Mouse (Mus musculus) B cell, adult 2 months (primary cell): ENCODE results near the gene Olfr983.

ENCODE experiments used
- DNase-seq, 2 experiments: peaks; one replicate each; pipeline ENCODE4 v3.0.0; 2022

The Olfr983 gene

GRCm38 (mm10) chr9:40093495-40093894 lies at the start of gene Olfr983:
Olfr983 (minus strand) TSS chr9:40093595.
- DNase-seq = no peak

- no peak for DNase-seq
Observed at GRCm38 (mm10) chr9:40141544-40141943, 48.1 kb upstream of the Olfr983 start.

GRCm38 (mm10) chr9:40139484-40139883 lies 46.1 kb upstream of the Olfr983 start:
- no peak for DNase-seq

GRCm38 (mm10) chr9:40136987-40137688 lies 43.7 kb upstream of the Olfr983 start:
- no peak for DNase-seq

- no peak for DNase-seq
Observed at GRCm38 (mm10) chr9:40130556-40130955, 37.2 kb upstream of the Olfr983 start.

GRCm38 (mm10) chr9:40130084-40130483 lies 36.7 kb upstream of the Olfr983 start, which contains the start of gene Olfr985:
Olfr985 (minus strand) TSS chr9:40130184.
- no peak for DNase-seq

- DNase-seq = no peak
Observed at GRCm38 (mm10) chr9:40117287-40117659, 23.9 kb upstream of the Olfr983 start.

GRCm38 (mm10) chr9:40116645-40117286 lies 23.4 kb upstream of the Olfr983 start:
- no peak for DNase-seq

- DNase-seq = no peak
Observed at GRCm38 (mm10) chr9:40114106-40114505, 20.7 kb upstream of the Olfr983 start, which contains the start of gene Olfr984. Olfr984 (minus strand) TSS chr9:40114206.

GRCm38 (mm10) chr9:40094769-40095168 lies 1.4 kb upstream of the Olfr983 start:
- DNase-seq = no peak

- DNase-seq = no peak
Observed at GRCm38 (mm10) chr9:40073529-40073928, 19.9 kb downstream of the Olfr983 start, which contains the start of gene Olfr982. Olfr982 (plus strand) TSS chr9:40073829.

GRCm38 (mm10) chr9:40050138-40050537 lies 43.3 kb downstream of the Olfr983 start:
- DNase-seq = no peak
